Mouse (Mus musculus) testis, adult 2 months (tissue): ENCODE measurements around the gene Rcvrn.

Experiments used
- CTCF ChIP-seq: fragments of 200-500 bp; IDR thresholded peaks from 2 replicates; pipeline ENCODE4 v1.5.1; 2012; ENCODE audit warnings: low read depth, mild to moderate bottlenecking, inconsistent platforms, low read length, moderate library complexity; ENCODE audit not compliant: control insufficient read depth, insufficient read depth, insufficient replicate concordance
- POLR2A ChIP-seq: fragments of 200-500 bp; IDR thresholded peaks from 2 replicates; pipeline ENCODE4 v1.6.1; 2012; ENCODE audit warnings: low read depth, mild to moderate bottlenecking, inconsistent platforms, low read length, moderate library complexity; ENCODE audit not compliant: control insufficient read depth

GRCm38 (mm10) chr11:67721485-67721884 lies 26.4 kb downstream of the Rcvrn start:
- no peak for TF ChIP-seq CTCF
- TF ChIP-seq POLR2A: no peak
